Mouse (Mus musculus) brain, embryonic 14.5 days (tissue): ENCODE results near the gene Ucma. TPM values are rescaled to one million over a fixed set of nuclear protein-coding genes. Genes with fewer than 3 reads are reported as not detected.

Experiments used
- DNase-seq: peaks from one replicate; pipeline ENCODE4 v3.0.0-alpha.2; 2011; ENCODE audit warnings: low read depth
- CTCF ChIP-seq: fragments of 200-500 bp; IDR thresholded peaks from 2 replicates; pipeline ENCODE4 v1.5.1; 2012; ENCODE audit warnings: inconsistent platforms, mild to moderate bottlenecking, moderate library complexity, borderline replicate concordance; ENCODE audit not compliant: insufficient read depth, insufficient read length; ENCODE audit errors: extremely low read depth
- POLR2A ChIP-seq: fragments of 200-500 bp; IDR thresholded peaks from 2 replicates; pipeline ENCODE4 v1.6.1; 2012; ENCODE audit warnings: mild to moderate bottlenecking, inconsistent platforms, borderline replicate concordance; ENCODE audit not compliant: poor library complexity, insufficient read depth, insufficient read length, severe bottlenecking; ENCODE audit errors: extremely low read depth
- polyA plus RNA-seq: library from polyadenylated mRNA; depleted of rRNA; stranded (reverse); fragments of >200 nt; gene quantifications from 2 replicates; pipeline ENCODE4 v1.2.3, GENCODE M21; 2012; rRNA removed

The Ucma gene
- polyA plus RNA-seq, 1 experiment: 0.71 TPM

GRCm38 (mm10) chr2:5027057-5027456, 51.1 kb downstream of the Ucma start:
- DNase-seq: no peak
- no peak for TF ChIP-seq POLR2A
- no peak for TF ChIP-seq CTCF

GRCm38 (mm10) chr2:5028047-5028446, 52.1 kb downstream of the Ucma start:
- TF ChIP-seq POLR2A (no peak), CTCF (no peak)
- no peak for DNase-seq

- DNase-seq: no peak
Measured at GRCm38 (mm10) chr2:5029808-5030207, 53.9 kb downstream of the Ucma start.

GRCm38 (mm10) chr2:5031215-5031614, 55.3 kb downstream of the Ucma start:
- peak; percentile 39 for DNase-seq
- TF ChIP-seq POLR2A (no peak), CTCF (no peak)

More at GRCm38 (mm10) chr2:5029808-5030207, 53.9 kb downstream of the Ucma start:
- no peak for TF ChIP-seq CTCF
- no peak for TF ChIP-seq POLR2A

GRCm38 (mm10) chr2:5032665-5033064, 56.7 kb downstream of the Ucma start:
- TF ChIP-seq CTCF (no peak), POLR2A (no peak)
- DNase-seq: no peak

- TF ChIP-seq POLR2A (no peak), CTCF (no peak)
- no peak for DNase-seq
Measured at GRCm38 (mm10) chr2:5033546-5034420, 57.9 kb downstream of the Ucma start.

- no peak for DNase-seq
- TF ChIP-seq CTCF: no peak
- no peak for TF ChIP-seq POLR2A
Measured at GRCm38 (mm10) chr2:5034801-5035200, 58.9 kb downstream of the Ucma start.

- DNase-seq: no peak
- TF ChIP-seq CTCF: no peak
- no peak for TF ChIP-seq POLR2A
Measured at GRCm38 (mm10) chr2:5035241-5035640, 59.3 kb downstream of the Ucma start.

Other genes with a start within 250 kb of the Ucma start
- gene Sephs1, start 94.6 kb upstream of the Ucma start, polyA plus RNA-seq: 73.8 and 77.2 TPM in 2 replicates
- 25.3 and 33.9 TPM in 2 replicates for gene Phyh, start 57.1 kb upstream of the Ucma start, polyA plus RNA-seq
- 8.1 and 12.8 TPM in 2 replicates for gene Mcm10, start 36.7 kb downstream of the Ucma start, polyA plus RNA-seq
- 1.5 and 5.7 TPM in 2 replicates for gene Optn, start 87.9 kb downstream of the Ucma start, polyA plus RNA-seq
- 4.4 and 10.2 TPM in 2 replicates for gene Ccdc3, start 161.7 kb downstream of the Ucma start, polyA plus RNA-seq